In the genomic region with DNA sequence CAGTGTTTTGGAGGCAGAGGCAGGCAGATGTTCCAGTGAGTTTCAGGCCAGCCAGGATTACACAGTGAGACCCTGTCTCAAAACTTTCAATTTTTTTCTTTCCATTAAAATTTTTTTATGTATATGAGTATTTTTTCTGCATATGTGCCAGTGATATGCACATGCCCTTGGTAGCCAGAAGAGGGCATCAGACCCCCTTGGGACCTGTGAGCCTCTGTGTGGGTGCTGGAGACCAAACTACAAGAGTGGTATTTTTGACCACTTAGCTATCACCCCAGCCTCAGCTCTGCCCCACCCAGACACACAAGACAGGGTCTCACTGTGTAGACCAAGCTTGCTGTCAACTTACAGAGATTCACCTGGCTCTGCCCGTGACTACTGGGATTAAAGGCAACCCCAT, we compare ENCODE assay signal across 13 mouse cellular contexts. TPM values are rescaled to one million over a fixed set of nuclear protein-coding genes. Genes with fewer than 3 reads are reported as not detected.
DNase-seq lines count a peak whose midpoint lies in the region; ATAC-seq and TF ChIP-seq lines count a peak whose summit lies in the region.
"Had no signal": no experiment of that assay in that cellular context is flagged by ENCODE, and none has a peak within 500 bp of the region (broad histone marks: within the 10 kb centered on the region; RNA-seq: fewer than 3 reads in every experiment).

No protein-coding gene starts in this region.

- H3K27me3 ChIP-seq in cerebellum, adult 2 months (ENCODE audit: control insufficient read depth, insufficient read depth, low read length), result no peaks in the 10 kb centered on the region
- H3K27me3 ChIP-seq in kidney, adult 2 months (replicated peaks; ENCODE audit: control insufficient read depth, insufficient read depth, low read length), result no peaks in the 10 kb centered on the region
- no peaks in the 10 kb centered on the region for H3K27me3 ChIP-seq in spleen, adult 2 months (ENCODE audit: control insufficient read depth, insufficient read depth, low read length)
- H3K27me3 ChIP-seq: liver, embryonic 13.5 days had no signal

- TF ChIP-seq CTCF in cerebellum, adult 2 months (IDR thresholded peaks at IDR 0.05; ENCODE audit: borderline replicate concordance, insufficient read depth, low read depth, low read length), result peak; percentile 14; the same call in 1 of the 2 replicates
- TF ChIP-seq CTCF in kidney, adult 2 months (conservative IDR thresholded peaks at IDR 0.05; ENCODE audit: insufficient read depth, insufficient read length, low read depth, low read length), result peak; percentile 48
- peak; percentile 33; the same call in 1 of the 2 replicates for TF ChIP-seq CTCF in spleen, adult 2 months (IDR thresholded peaks at IDR 0.05; ENCODE audit: extremely low read depth, insufficient read depth, insufficient read length, insufficient replicate concordance)

- H3K36me3 ChIP-seq in kidney, adult 2 months (ENCODE audit: control insufficient read depth, insufficient read depth, low read length), result no peaks in the 10 kb centered on the region
- H3K36me3 ChIP-seq in spleen, adult 2 months (ENCODE audit: control insufficient read depth, insufficient read depth, low read length), result peaks cover 2% of the 10 kb centered on the region
- H3K36me3 ChIP-seq: liver, embryonic 13.5 days had no signal

- no peak overlapping the region for H3K27ac ChIP-seq in cerebellum, adult 2 months (ENCODE audit: insufficient read depth, low read length)
- H3K27ac ChIP-seq in kidney, adult 2 months (ENCODE audit: insufficient read depth, low read depth, low read length), result no peak overlapping the region
- peak overlapping the region; percentile 86 for H3K27ac ChIP-seq in spleen, adult 2 months (ENCODE audit: insufficient read depth, low read length)
- H3K27ac ChIP-seq: liver, embryonic 13.5 days had no signal

- TF ChIP-seq POLR2A in cerebellum, adult 2 months (IDR thresholded peaks at IDR 0.05; ENCODE audit: borderline replicate concordance, insufficient read depth, low read length), result no peak
- no peak for TF ChIP-seq POLR2A in kidney, adult 2 months (IDR thresholded peaks at IDR 0.05; ENCODE audit: low read depth, low read length)
- TF ChIP-seq POLR2A in spleen, adult 2 months (IDR thresholded peaks at IDR 0.05; ENCODE audit: low read depth, low read length), result no peak

- no peak for ATAC-seq in monocyte, adult 5-6 weeks (replicated peaks; ENCODE audit: insufficient number of reproducible peaks, low FRiP score, low TSS enrichment, poor library complexity, severe bottlenecking)
- ATAC-seq: forebrain, embryonic 16.5 days; midbrain, embryonic 16.5 days had no signal

- H3K4me3 ChIP-seq in cerebellum, adult 2 months (replicated peaks; ENCODE audit: insufficient read depth, low read depth, low read length), result no peak overlapping the region
- no peak overlapping the region for H3K4me3 ChIP-seq in kidney, adult 2 months (ENCODE audit: insufficient read depth, low read depth, low read length)
- no peak overlapping the region for H3K4me3 ChIP-seq in spleen, adult 2 months (ENCODE audit: extremely low read depth, insufficient read depth, insufficient read length)
- H3K4me3 ChIP-seq: liver, embryonic 13.5 days had no signal

- peaks cover 19% of the 10 kb centered on the region for H3K4me1 ChIP-seq in cerebellum, adult 2 months (ENCODE audit: control insufficient read depth, insufficient read depth, low read length)
- peaks cover 32% of the 10 kb centered on the region for H3K4me1 ChIP-seq in kidney, adult 2 months (ENCODE audit: control insufficient read depth, insufficient read depth, low read length)
- peaks cover 53% of the 10 kb centered on the region; the same call in 1 of the 2 replicates for H3K4me1 ChIP-seq in spleen, adult 2 months (ENCODE audit: control insufficient read depth, insufficient read depth, insufficient read length)

- 100% methylated on average over 1 of the region's 1 CpGs for WGBS in cerebellum, adult 2 months
- WGBS in kidney, adult 2 months, result 98% methylated on average over 1 of the region's 1 CpGs
- WGBS in spleen, adult 2 months, result 85% methylated on average over 1 of the region's 1 CpGs

- DNase-seq in cerebellum, adult 2 months, result no peak
- DNase-seq in cerebellum, postnatal 14 days, result no peak
- DNase-seq in kidney, adult 2 months, result no peak
- no peak for DNase-seq in kidney, postnatal 14 days
- DNase-seq in spleen, adult 2 months (ENCODE audit: low read depth in 1 of 2, low spot score in 2 of 2), result no peak
- no peak for DNase-seq in spleen, postnatal 4 days (ENCODE audit: low spot score in 2 of 2)
- no peak for DNase-seq in cerebellum, postnatal 25 days
- DNase-seq: kidney, adult 11 months; liver, embryonic 13.5 days; right cerebral cortex, postnatal 25 days had no signal

RNA-seq across cellular contexts. Expression of gene Ptpn1, which starts 25.7 kb away (rescaled TPM):
- 24.5 and 25.0 TPM in 2 replicates for polyA plus RNA-seq in cerebellum, adult 2 months (2012; rRNA removed)
- 29.9 and 31.0 TPM in 2 replicates for polyA plus RNA-seq in kidney, adult 2 months (2012; rRNA removed)
- 83.8 and 110 TPM in 2 replicates for polyA plus RNA-seq in spleen, adult 2 months (2012; rRNA removed)
- 199 to 318 TPM (median 242 TPM) in 3 replicates for total RNA-seq in monocyte, adult 5-6 weeks (2017)

RNA-seq across cellular contexts. Expression of gene Ripor3, which starts 52.9 kb away (rescaled TPM):
- polyA plus RNA-seq in cerebellum, adult 2 months (2012; rRNA removed), result 0.44 and 0.84 TPM in 2 replicates
- polyA plus RNA-seq in kidney, adult 2 months (2012; rRNA removed), result 12.3 and 13.0 TPM in 2 replicates
- polyA plus RNA-seq in spleen, adult 2 months (2012; rRNA removed), result 5.3 and 6.7 TPM in 2 replicates
- 0.21 to 0.58 TPM in 2 of 3 replicates, not detected in the other for total RNA-seq in monocyte, adult 5-6 weeks (2017)
